Mouse (Mus musculus): Measurements from ENCODE around the gene Olfr1324.
"Not testable (repeated sequence)": the region's sequence is repeated elsewhere in the genome, so short reads cannot be mapped to it uniquely, and the experiment has no call there.

The Olfr1324 gene

GRCm38 (mm10) chrX:50428398-50428797 is at the start of gene Olfr1324:
Gene Olfr1324, minus strand, starts transcription at chrX:50428498.
- DNase-seq (ENCODE audit: low read depth, low spot score) = no peak

- DNase-seq (ENCODE audit: low read depth, low spot score) = not testable (repeated sequence)
Measured at GRCm38 (mm10) chrX:50470341-50470740, 42.0 kb upstream of the Olfr1324 start.

- peak; percentile 76 for DNase-seq (ENCODE audit: low read depth, low spot score)
Measured at GRCm38 (mm10) chrX:50456136-50456535, 27.8 kb upstream of the Olfr1324 start.

GRCm38 (mm10) chrX:50443352-50443751 is 15.1 kb upstream of the Olfr1324 start:
- no peak for DNase-seq (ENCODE audit: low read depth, low spot score)

GRCm38 (mm10) chrX:50442696-50443095 is 14.4 kb upstream of the Olfr1324 start:
- DNase-seq (ENCODE audit: low read depth, low spot score) = no peak

GRCm38 (mm10) chrX:50432499-50432898 is 4.2 kb upstream of the Olfr1324 start:
- DNase-seq (ENCODE audit: low read depth, low spot score) = no peak

GRCm38 (mm10) chrX:50427712-50428328 is 478 bp downstream of the Olfr1324 start:
- DNase-seq (ENCODE audit: low read depth, low spot score) = no peak

GRCm38 (mm10) chrX:50425899-50426436 is 2.3 kb downstream of the Olfr1324 start:
- DNase-seq (ENCODE audit: low read depth, low spot score) = no peak

- DNase-seq (ENCODE audit: low read depth, low spot score) = not testable (repeated sequence)
Measured at GRCm38 (mm10) chrX:50410361-50410760, 17.9 kb downstream of the Olfr1324 start.

GRCm38 (mm10) chrX:50390616-50391015 is 37.7 kb downstream of the Olfr1324 start:
- peak; percentile 4 for DNase-seq (ENCODE audit: low read depth, low spot score)

GRCm38 (mm10) chrX:50374978-50375377 is 53.3 kb downstream of the Olfr1324 start:
- DNase-seq (ENCODE audit: low read depth, low spot score) = no peak
